Mouse (Mus musculus): Measurements from ENCODE around the gene Ano9. TPM values are rescaled to one million over a fixed set of nuclear protein-coding genes. Genes with fewer than 3 reads are reported as not detected.

Ano9 gene
- polyA plus RNA-seq, 2 experiments: 4.3 to 8.0 TPM

DNA sequence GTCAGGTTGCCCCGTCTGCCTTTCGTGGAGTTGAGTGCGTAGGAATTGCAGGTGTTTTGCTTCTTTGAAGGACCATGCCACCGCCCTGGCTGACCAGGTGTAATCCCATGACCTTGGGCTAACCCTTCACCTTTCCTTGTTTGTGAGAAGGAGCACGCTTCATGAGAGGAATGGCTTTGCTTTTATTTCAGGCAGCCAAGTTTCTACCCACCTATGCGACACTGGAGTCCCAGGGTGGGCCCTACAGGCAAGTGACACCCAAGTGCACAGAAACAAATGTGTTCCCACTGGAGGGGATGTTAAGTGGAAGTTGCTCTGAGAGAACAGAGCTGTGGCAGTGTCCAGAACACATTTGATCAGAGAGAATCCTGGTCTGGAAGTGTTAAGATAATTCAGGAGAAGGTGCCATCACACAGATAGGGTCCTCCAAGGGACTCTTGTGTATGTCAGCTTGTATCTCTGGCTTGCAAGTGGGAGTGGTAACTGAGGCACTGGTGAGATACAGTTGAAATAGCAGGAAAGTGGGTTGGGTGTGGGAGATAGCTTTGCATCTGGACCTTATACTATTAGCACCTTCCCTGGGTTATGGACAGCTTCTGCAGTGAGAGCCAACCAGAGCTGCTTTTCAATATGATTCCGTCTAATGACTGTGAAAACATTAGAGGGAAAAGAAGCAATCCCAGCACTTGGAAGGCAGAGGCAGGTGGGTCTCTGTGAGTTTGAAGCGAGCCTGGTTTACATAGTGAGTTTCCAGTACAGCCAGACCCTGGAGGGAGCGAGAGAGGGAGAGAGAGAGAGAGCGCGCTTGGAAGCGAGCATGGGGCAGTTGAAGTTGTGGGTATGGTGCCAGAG is 14.5 kb upstream of the Ano9 start:
- Histone ChIP-seq H3K4me3 (replicated peaks; ENCODE audit: low read length) (peak overlapping the region; percentile 95), H3K27ac (replicated peaks; ENCODE audit: low read depth, low read length) (no peak overlapping the region), H3K9me3 (ENCODE audit: control insufficient read depth, low read length) (no peaks in the 10 kb centered on the region)

DNA sequence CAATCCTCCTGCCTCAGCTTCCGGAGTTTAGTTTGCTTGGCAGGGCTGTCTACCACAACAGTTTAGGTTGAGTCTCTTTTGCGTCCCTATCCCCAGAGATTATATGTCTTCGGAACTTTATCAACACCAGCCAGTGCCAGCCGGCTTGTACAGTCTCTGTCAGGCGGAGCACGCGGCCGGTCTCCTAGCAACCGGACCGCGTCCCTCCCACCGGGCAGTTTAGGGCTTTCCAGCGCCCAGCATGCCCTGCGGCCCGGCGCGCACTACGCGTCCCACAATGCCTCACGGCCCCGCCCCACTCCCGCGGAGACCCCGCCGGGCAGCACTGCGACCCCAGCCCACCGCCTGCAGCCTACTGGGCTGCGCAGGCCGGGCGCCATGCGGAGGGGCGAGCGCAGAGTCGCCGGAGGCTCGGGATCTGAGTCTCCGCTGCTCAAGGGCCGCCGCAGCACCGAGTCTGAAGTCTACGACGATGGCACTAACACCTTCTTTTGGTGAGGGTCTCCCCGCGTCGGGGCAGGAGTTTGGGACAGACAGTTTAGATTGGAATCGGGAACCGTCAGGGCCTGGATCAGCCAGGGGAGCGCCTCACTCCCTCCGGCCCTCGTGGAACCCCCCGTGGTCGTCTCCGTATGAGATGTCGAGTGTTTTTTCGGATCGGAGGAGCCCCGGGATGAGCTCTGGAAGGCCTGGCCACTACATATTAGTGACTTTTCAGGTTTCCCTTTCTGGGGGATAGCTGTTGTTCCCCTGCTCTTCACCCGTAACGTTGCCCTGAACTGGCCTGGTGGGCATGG is 13.6 kb upstream of the Ano9 start:
- ATAC-seq (ENCODE audit: low FRiP score, low read depth) (peak; percentile 98), DNase-seq (ENCODE audit: low spot score) (peak; percentile 93)
- H3K4me3 ChIP-seq (replicated peaks; ENCODE audit: low read length): peak overlapping the region; percentile 95
- under 1% methylated on average over 54 of the region's 59 CpGs for WGBS
- peaks cover 11% of the 10 kb centered on the region for H3K36me3 ChIP-seq (ENCODE audit: control insufficient read depth, insufficient read depth, low read length)
- H3K9me3 ChIP-seq (ENCODE audit: control insufficient read depth, low read length): no peaks in the 10 kb centered on the region
- peak overlapping the region; percentile 86 for H3K9ac ChIP-seq (ENCODE audit: low read depth, low read length, severe bottlenecking)
- peaks cover 14% of the 10 kb centered on the region for H3K4me1 ChIP-seq (ENCODE audit: control insufficient read depth, insufficient read depth, low read length)
- peak; percentile 83; the same call in 1 of the 2 replicates for TF ChIP-seq POLR2A (IDR thresholded peaks at IDR 0.05; ENCODE audit: borderline replicate concordance, extremely low read depth, insufficient read depth, insufficient read length)
- no peak overlapping the region for H3K27ac ChIP-seq (replicated peaks; ENCODE audit: low read depth, low read length)
- peak overlapping the region; percentile 85 for H3K4me2 ChIP-seq (replicated peaks; ENCODE audit: low read depth, low read length, severe bottlenecking)
- no peaks in the 10 kb centered on the region for H3K27me3 ChIP-seq (ENCODE audit: control insufficient read depth, insufficient read depth, low read length)

More for the DNA sequence above, 14.5 kb upstream of the Ano9 start:
- ATAC-seq (ENCODE audit: low FRiP score, low read depth) (no peak), DNase-seq (ENCODE audit: low spot score) (no peak)
- Histone ChIP-seq H3K36me3 (ENCODE audit: control insufficient read depth, insufficient read depth, low read length) (peaks cover 20% of the 10 kb centered on the region), H3K4me1 (ENCODE audit: control insufficient read depth, insufficient read depth, low read length) (peaks cover 14% of the 10 kb centered on the region), H3K4me2 (replicated peaks; ENCODE audit: low read depth, low read length, severe bottlenecking) (peak overlapping the region; percentile 85), H3K27me3 (ENCODE audit: control insufficient read depth, insufficient read depth, low read length) (no peaks in the 10 kb centered on the region), H3K9ac (ENCODE audit: low read depth, low read length, severe bottlenecking) (peak overlapping the region; percentile 86)
- WGBS: 55% methylated on average over 12 of the region's 12 CpGs
- TF ChIP-seq POLR2A (IDR thresholded peaks at IDR 0.05; ENCODE audit: borderline replicate concordance, extremely low read depth, insufficient read depth, insufficient read length): no peak

DNA sequence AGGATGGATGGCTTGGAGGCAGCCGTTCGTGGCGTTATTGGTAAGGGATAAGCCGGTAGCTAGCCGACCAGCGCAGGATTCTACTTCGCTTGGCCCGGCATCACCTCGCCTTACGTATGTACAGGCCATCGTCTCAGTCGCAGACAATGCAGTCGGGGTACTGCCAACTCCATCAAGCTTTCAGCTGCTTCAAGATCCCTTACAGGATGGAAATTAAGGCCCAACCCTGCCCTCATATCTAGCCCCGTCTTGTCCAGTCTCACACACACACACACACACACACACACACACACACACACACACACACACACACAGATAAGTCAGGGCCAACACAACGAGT is 5.9 kb upstream of the Ano9 start:
- H3K4me3 ChIP-seq (replicated peaks; ENCODE audit: low read length): peak overlapping the region; percentile 59
- 4% methylated on average over 12 of the region's 15 CpGs for WGBS
- H3K9me3 ChIP-seq (ENCODE audit: control insufficient read depth, low read length): no peaks in the 10 kb centered on the region
- peak overlapping the region; percentile 72 for H3K27ac ChIP-seq (replicated peaks; ENCODE audit: low read depth, low read length)
- ATAC-seq (ENCODE audit: low FRiP score, low read depth) (no peak; the same call in 1 of the 2 replicates), DNase-seq (ENCODE audit: low spot score) (no peak)
- H3K4me1 ChIP-seq (ENCODE audit: control insufficient read depth, insufficient read depth, low read length): peaks cover 3% of the 10 kb centered on the region; the same call in 1 of the 2 replicates
- H3K36me3 ChIP-seq (ENCODE audit: control insufficient read depth, insufficient read depth, low read length): no peaks in the 10 kb centered on the region
- H3K9ac ChIP-seq (ENCODE audit: low read depth, low read length, severe bottlenecking): peak overlapping the region; percentile 72
- no peaks in the 10 kb centered on the region for H3K27me3 ChIP-seq (ENCODE audit: control insufficient read depth, insufficient read depth, low read length)
- peak overlapping the region; percentile 69 for H3K4me2 ChIP-seq (replicated peaks; ENCODE audit: low read depth, low read length, severe bottlenecking)
- no peak for TF ChIP-seq POLR2A (IDR thresholded peaks at IDR 0.05; ENCODE audit: borderline replicate concordance, extremely low read depth, insufficient read depth, insufficient read length)

- Histone ChIP-seq H3K9me3 (ENCODE audit: control insufficient read depth, low read length) (no peaks in the 10 kb centered on the region), H3K27me3 (ENCODE audit: control insufficient read depth, insufficient read depth, low read length) (no peaks in the 10 kb centered on the region), H3K4me1 (ENCODE audit: control insufficient read depth, insufficient read depth, low read length) (peaks cover 3% of the 10 kb centered on the region; the same call in 1 of the 2 replicates), H3K4me2 (replicated peaks; ENCODE audit: low read depth, low read length, severe bottlenecking) (peak overlapping the region; percentile 69), H3K36me3 (ENCODE audit: control insufficient read depth, insufficient read depth, low read length) (no peaks in the 10 kb centered on the region), H3K27ac (replicated peaks; ENCODE audit: low read depth, low read length) (peak overlapping the region; percentile 72), H3K4me3 (replicated peaks; ENCODE audit: low read length) (peak overlapping the region; percentile 59), H3K9ac (ENCODE audit: low read depth, low read length, severe bottlenecking) (peak overlapping the region; percentile 72)
- peak; percentile 68; the same call in 1 of the 2 replicates for TF ChIP-seq POLR2A (IDR thresholded peaks at IDR 0.05; ENCODE audit: borderline replicate concordance, extremely low read depth, insufficient read depth, insufficient read length)
- ATAC-seq (ENCODE audit: low FRiP score, low read depth) (peak; percentile 99), DNase-seq (ENCODE audit: low spot score) (peak; percentile 97)
- WGBS: 2% methylated on average over 29 of the region's 29 CpGs
These were observed 5.3 kb upstream of the Ano9 start for GRCm38 (mm10) chr7:141122689-141123516.

Measured in limb, embryonic 14.5 days (tissue).